Mouse (Mus musculus): Measurements from ENCODE around the gene D630045J12Rik.

D630045J12Rik gene

GRCm38 (mm10) chr6:38092539-38092938 is 161.3 kb downstream of the D630045J12Rik start:
- DNase-seq (ENCODE audit: low spot score) = no peak

DNA sequence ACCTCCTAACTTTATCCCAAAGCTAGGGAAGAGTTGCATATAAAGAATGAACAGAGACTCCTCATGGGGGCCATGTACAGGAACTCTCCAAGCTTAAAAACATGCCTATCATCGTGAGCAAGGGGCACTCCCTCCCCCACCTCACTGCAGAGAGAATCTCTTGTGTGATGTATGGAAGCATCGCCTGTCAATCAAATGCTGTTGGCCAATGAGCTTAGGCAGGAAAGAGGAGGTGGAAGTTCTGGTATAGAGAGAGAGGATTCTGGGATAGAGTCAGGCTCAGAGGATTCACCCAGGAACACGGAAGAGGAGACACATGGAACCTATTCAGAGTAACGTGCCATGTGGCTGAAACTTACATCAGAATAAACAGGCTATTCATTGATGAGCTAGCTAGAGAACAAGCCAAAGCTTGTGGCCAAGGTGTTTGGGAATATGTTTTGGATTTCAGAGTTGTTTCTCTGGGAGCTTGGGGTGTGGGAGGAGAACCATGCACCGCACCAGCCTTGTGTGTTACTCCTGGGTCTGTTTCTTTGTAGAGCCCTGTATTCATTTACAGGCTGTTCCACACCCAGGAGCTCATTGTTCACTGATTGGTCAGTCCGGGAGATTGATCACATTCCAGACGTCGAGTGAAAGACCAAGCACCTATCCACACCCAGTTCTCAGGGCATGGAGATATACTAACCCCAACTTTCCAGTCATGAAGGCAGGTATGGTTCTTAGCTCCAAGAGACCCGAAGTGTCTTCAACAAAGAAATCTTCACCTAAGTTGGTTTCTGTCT is 166.4 kb downstream of the D630045J12Rik start:
- no peak for DNase-seq (ENCODE audit: low spot score)

GRCm38 (mm10) chr6:38083204-38083603 is 170.6 kb downstream of the D630045J12Rik start:
- DNase-seq (ENCODE audit: low spot score) = no peak

DNA sequence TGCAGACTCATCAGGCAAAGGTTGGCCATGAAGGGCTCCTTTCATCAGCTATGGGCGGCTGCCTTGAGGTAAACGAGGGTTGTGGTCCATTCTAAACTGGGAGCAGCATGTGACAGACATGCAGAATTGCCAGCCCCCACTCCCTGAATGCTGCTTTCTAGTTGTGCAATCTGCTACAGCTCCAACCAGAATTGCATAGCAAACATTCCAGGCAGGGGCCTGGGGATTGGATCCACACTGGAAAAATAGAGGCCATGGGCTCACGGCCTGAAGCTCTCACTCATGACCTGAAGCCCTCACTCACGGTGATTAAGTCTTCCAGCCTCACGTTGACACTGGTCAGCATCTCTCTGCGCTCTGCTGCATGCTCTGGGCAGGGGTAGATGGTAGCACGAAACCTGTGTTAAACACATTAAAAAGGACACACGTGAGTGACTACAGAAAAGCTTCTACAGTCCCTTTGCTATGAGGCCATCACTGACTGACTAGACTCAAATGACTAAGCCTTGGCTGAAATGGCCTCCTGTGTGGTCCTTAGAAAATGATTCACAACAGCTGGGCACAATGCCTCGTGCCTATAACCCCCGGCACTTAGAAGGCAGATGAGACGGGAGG is 172.0 kb downstream of the D630045J12Rik start:
- no peak for DNase-seq (ENCODE audit: low spot score)

DNA sequence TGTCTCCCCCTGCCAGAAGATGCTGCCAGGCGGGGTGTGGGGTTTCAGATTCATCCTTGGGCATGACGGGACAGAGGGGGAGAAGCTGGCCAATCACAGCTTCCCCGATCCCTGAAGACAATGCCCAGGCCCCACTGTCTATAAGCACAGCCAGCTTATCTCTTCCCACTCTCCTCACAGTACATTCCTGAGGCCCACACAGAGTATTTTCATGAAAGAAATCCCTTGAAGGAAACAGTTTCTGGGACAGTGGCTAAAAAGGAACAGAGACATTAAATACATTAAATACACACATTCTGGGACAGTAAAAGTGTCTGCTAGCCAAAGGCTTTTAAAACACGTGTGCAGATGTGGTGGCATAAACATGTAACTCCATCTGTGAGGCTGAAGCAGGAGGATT is 173.4 kb downstream of the D630045J12Rik start:
- DNase-seq (ENCODE audit: low spot score) = no peak

GRCm38 (mm10) chr6:38073592-38073991 is 180.2 kb downstream of the D630045J12Rik start:
- DNase-seq (ENCODE audit: low spot score) = no peak

Data from layer of hippocampus, adult 9-10 months (tissue).